Mouse (Mus musculus): ENCODE results near the gene Fam151a. TPM values are rescaled to one million over a fixed set of nuclear protein-coding genes. Genes with fewer than 3 reads are reported as not detected.

Gene Fam151a
- polyA plus RNA-seq, 1 experiment from 2014 or later: not detected

DNA sequence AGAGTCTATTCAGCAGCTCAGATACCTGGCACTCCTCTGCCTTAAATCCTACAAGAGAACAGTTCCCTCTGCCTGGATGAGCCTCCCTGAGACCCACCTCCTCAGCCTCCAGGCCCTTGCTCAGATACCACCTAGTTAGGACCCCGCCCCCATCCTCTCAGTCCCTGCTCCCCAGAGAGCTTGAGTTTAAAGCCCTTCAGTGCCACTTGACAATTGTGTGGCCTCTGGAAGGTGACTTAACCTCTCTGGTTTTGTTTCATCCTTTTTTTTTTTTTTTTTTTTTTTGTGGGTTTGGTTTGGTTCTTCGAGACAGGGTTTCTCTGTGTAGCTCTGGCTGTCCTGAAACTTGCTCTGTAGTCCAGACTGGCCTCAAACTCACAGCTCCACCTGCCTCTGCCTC is 61.6 kb downstream of the Fam151a start:
- Histone ChIP-seq H3K4me3 (no peak overlapping the region), H3K9ac (no peak overlapping the region), H3K36me3 (no peaks in the 10 kb centered on the region), H3K4me2 (replicated peaks) (no peak overlapping the region), H3K27me3 (no peaks in the 10 kb centered on the region), H3K4me1 (peaks cover 7% of the 10 kb centered on the region), H3K9me3 (replicated peaks) (no peaks in the 10 kb centered on the region), H3K27ac (no peak overlapping the region)
- no peak for ATAC-seq (ENCODE audit: low FRiP score)
- WGBS: 83% methylated on average over 2 of the region's 2 CpGs

Other genes starting within 250 kb of the Fam151a start
- gene Bsnd, start 241.6 kb upstream of the Fam151a start, polyA plus RNA-seq (2016; fragmentation: Nextera tagmentation; extraction: Ambion mirVana): 0.08 TPM in 1 of 2 replicates, not detected in the other
- gene Dhcr24, start 172.9 kb upstream of the Fam151a start, polyA plus RNA-seq (2016; fragmentation: Nextera tagmentation; extraction: Ambion mirVana): 6.9 and 7.3 TPM in 2 replicates
- 0.29 and 0.70 TPM in 2 replicates for gene Lexm, start 116.6 kb upstream of the Fam151a start, polyA plus RNA-seq (2016; fragmentation: Nextera tagmentation; extraction: Ambion mirVana)
- 0.68 and 0.83 TPM in 2 replicates for gene Ttc22, start 111.5 kb upstream of the Fam151a start, polyA plus RNA-seq (2016; fragmentation: Nextera tagmentation; extraction: Ambion mirVana)
- 10.6 and 11.7 TPM in 2 replicates for gene Pars2, start 82.8 kb upstream of the Fam151a start, polyA plus RNA-seq (2016; fragmentation: Nextera tagmentation; extraction: Ambion mirVana)
- gene Ttc4, start 54.9 kb upstream of the Fam151a start, polyA plus RNA-seq (2016; fragmentation: Nextera tagmentation; extraction: Ambion mirVana): 97.6 and 99.6 TPM in 2 replicates
- 0.81 and 0.91 TPM in 2 replicates for gene Mroh7, start 3.0 kb upstream of the Fam151a start, polyA plus RNA-seq (2016; fragmentation: Nextera tagmentation; extraction: Ambion mirVana)
- 2.4 TPM in 2 replicates for gene Acot11, start 71.1 kb downstream of the Fam151a start, polyA plus RNA-seq (2016; fragmentation: Nextera tagmentation; extraction: Ambion mirVana)
- gene Ssbp3, start 176.8 kb downstream of the Fam151a start, polyA plus RNA-seq (2016; fragmentation: Nextera tagmentation; extraction: Ambion mirVana): 285 and 302 TPM in 2 replicates